Mouse (Mus musculus) kidney, embryonic 14.5 days (tissue): ENCODE data around the gene Opn4. TPM values are rescaled to one million over a fixed set of nuclear protein-coding genes. Genes with fewer than 3 reads are reported as not detected.

Experiments used
- ATAC-seq: fragments of 200-750 bp; cut with Nextera tagmentation; 2 replicates; pipeline ENCODE4 v1.8.0; 2017; ENCODE audit warnings: moderate number of reproducible peaks, mild to moderate bottlenecking, moderate TSS enrichment, moderate library complexity; ENCODE audit not compliant: low FRiP score, low TSS enrichment
- H3K27ac ChIP-seq: fragments of 300-500 bp; sonication (generic); 2 replicates; pipeline ENCODE4 v1.5.1; 2014; ENCODE audit warnings: low read depth, mild to moderate bottlenecking, low read length, moderate library complexity, mixed read lengths
- H3K27me3 ChIP-seq: fragments of 300-500 bp; sonication (generic); 2 replicates; pipeline ENCODE4 v1.6.1; 2014; ENCODE audit warnings: mild to moderate bottlenecking, low read length; ENCODE audit not compliant: control insufficient read depth, insufficient read depth
- H3K36me3 ChIP-seq: fragments of 300-500 bp; sonication (generic); 2 replicates; pipeline ENCODE4 v1.6.1; 2014; ENCODE audit warnings: low read length, mixed read lengths; ENCODE audit not compliant: control insufficient read depth, insufficient read depth
- H3K4me1 ChIP-seq: fragments of 300-500 bp; sonication (generic); 2 replicates; pipeline ENCODE4 v1.6.1; 2014; ENCODE audit warnings: low read length, mixed read lengths; ENCODE audit not compliant: control insufficient read depth, insufficient read depth
- H3K4me2 ChIP-seq: fragments of 300-500 bp; sonication (generic); replicated peaks from 2 replicates; pipeline ENCODE4 v1.6.1; 2014; ENCODE audit warnings: low read depth, mild to moderate bottlenecking, low read length
- H3K4me3 ChIP-seq: fragments of 300-500 bp; sonication (generic); 2 replicates; pipeline ENCODE4 v1.5.1; 2014; ENCODE audit warnings: mild to moderate bottlenecking, low read length
- H3K9ac ChIP-seq: fragments of 300-500 bp; sonication (generic); 2 replicates; pipeline ENCODE4 v1.6.1; 2014; ENCODE audit warnings: low read depth, mild to moderate bottlenecking, low read length, moderate library complexity
- H3K9me3 ChIP-seq: fragments of 300-500 bp; sonication (generic); 2 replicates; pipeline ENCODE4 v1.6.1; 2016; ENCODE audit warnings: low read length; ENCODE audit not compliant: control insufficient read depth
- WGBS: fragments of 180-500 bp; shearing (Covaris S2); extraction: QIAGEN DNeasy Blood & Tissue Kit; methylation state at CpG from one replicate; pipeline ENCODE4 v1.1.7; 2014; 5-methylcytosine and 5-hydroxymethylcytosine counted together
- polyA plus RNA-seq: library from polyadenylated mRNA; unstranded; fragments of >200 nt; fragmentation: Nextera tagmentation; extraction: Ambion mirVana; gene quantifications from 2 replicates; pipeline ENCODE4 v1.2.1, GENCODE M21; 2014

Opn4 gene
- polyA plus RNA-seq, 1 experiment from 2014 or later = 0.20 TPM

- no peak for ATAC-seq
- no peaks in the 10 kb centered on the region for H3K27me3 ChIP-seq
- H3K27ac ChIP-seq = no peak overlapping the region
- no peak overlapping the region for H3K9ac ChIP-seq
- no peak overlapping the region for H3K4me2 ChIP-seq
- no peaks in the 10 kb centered on the region for H3K4me1 ChIP-seq
- H3K36me3 ChIP-seq = no peaks in the 10 kb centered on the region
- H3K9me3 ChIP-seq = no peaks in the 10 kb centered on the region
- H3K4me3 ChIP-seq = no peak overlapping the region
- WGBS = 89% methylated on average over 3 of the region's 3 CpGs
These were observed 13.1 kb downstream of the Opn4 start for GRCm38 (mm10) chr14:34586871-34587270.

GRCm38 (mm10) chr14:34585358-34586105 lies 14.4 kb downstream of the Opn4 start:
- Histone ChIP-seq H3K27ac (no peak overlapping the region), H3K9ac (no peak overlapping the region), H3K27me3 (no peaks in the 10 kb centered on the region), H3K36me3 (no peaks in the 10 kb centered on the region), H3K9me3 (no peaks in the 10 kb centered on the region), H3K4me2 (no peak overlapping the region), H3K4me3 (no peak overlapping the region), H3K4me1 (no peaks in the 10 kb centered on the region)
- no peak for ATAC-seq
- WGBS = 83% methylated on average over 9 of the region's 9 CpGs

DNA sequence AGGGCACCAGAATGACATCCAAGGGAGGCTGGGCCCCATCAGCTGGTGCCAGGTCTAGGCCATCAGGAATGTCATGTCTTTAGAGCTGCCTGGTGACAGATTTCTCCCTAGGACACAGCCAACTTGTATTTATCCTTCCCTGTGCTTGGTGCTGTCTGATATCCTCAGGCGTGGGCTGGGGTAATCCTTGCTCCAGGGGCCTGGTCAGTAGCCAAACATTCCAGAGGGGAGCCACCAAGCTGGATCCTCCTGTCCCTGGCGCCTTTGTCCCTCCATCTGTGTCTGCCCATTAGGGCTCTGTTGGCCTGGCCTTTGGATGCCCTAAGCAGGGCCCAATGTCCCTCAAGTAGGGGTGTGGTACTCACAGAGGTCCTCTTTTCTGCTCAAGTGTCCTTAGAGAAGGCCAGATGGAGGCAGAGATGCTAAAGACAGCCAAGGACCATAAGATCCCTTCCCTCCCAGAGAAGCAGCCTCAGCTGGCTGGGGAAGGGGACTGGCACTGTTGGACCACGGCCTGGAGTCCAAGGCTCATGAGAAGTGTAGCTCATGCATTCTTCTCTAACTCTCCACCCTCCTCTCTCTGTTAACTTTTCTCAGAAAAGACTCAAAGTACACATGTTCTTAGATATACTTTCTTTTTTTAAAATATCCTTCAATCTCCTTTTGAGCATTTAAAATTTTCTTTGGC lies 17.1 kb downstream of the Opn4 start:
- H3K4me1 ChIP-seq = no peaks in the 10 kb centered on the region
- H3K9ac ChIP-seq = no peak overlapping the region
- H3K4me2 ChIP-seq = no peak overlapping the region
- H3K27ac ChIP-seq = no peak overlapping the region
- no peaks in the 10 kb centered on the region for H3K27me3 ChIP-seq
- ATAC-seq = no peak
- WGBS = 63% methylated on average over 3 of the region's 3 CpGs
- H3K4me3 ChIP-seq = no peak overlapping the region
- H3K9me3 ChIP-seq = no peaks in the 10 kb centered on the region
- no peaks in the 10 kb centered on the region for H3K36me3 ChIP-seq

DNA sequence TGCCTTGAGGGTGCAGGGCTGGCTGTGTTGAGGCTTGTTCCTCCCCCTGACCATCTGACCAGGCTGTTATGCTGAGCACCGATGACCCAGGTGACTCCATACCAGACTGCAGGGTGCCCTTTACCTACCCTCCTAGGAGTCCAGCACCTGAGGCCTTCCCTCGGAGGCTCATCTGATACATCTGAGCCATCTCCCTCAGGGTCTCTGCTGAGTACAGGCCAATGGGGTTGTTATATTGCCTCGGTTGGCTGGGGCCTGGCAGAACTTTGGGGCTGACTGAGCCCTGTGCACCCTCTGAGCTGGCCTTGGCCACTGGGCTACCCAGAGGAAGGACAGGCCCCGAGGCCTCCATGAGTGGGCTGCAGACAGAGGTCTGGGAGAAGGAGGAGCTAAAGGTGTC lies 23.1 kb downstream of the Opn4 start:
- no peak overlapping the region for H3K4me2 ChIP-seq
- H3K27ac ChIP-seq = no peak overlapping the region
- no peak for ATAC-seq
- no peaks in the 10 kb centered on the region for H3K36me3 ChIP-seq
- no peak overlapping the region for H3K4me3 ChIP-seq
- H3K4me1 ChIP-seq = no peaks in the 10 kb centered on the region
- WGBS = 78% methylated on average over 4 of the region's 4 CpGs
- H3K9ac ChIP-seq = no peak overlapping the region
- no peaks in the 10 kb centered on the region for H3K27me3 ChIP-seq
- H3K9me3 ChIP-seq = no peaks in the 10 kb centered on the region

DNA sequence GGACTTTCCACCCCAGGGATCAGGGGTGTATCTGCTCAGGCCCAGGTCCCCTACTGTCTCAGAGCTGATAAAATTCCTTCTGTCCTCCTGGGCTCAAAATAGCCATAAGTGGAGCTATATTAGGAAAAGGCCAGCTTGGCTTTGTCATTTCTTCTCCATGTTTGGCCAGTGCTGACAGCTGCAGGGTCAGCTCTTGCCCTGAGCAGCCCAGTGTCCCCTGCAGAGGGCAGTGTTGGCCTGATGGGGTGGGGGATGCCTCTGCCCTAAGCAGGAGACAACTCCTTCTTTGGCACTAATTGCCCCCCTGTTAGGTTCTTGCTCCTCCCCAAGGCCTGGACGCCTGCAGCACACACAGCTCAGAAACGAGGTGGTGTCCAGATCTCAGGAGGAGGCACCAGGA lies 25.9 kb downstream of the Opn4 start:
- Histone ChIP-seq H3K4me3 (no peak overlapping the region), H3K27me3 (no peaks in the 10 kb centered on the region), H3K27ac (no peak overlapping the region), H3K4me1 (peaks cover 5% of the 10 kb centered on the region; the same call in 1 of the 2 replicates), H3K9ac (no peak overlapping the region), H3K9me3 (no peaks in the 10 kb centered on the region), H3K36me3 (no peaks in the 10 kb centered on the region), H3K4me2 (no peak overlapping the region)
- WGBS = 41% methylated on average over 2 of the region's 2 CpGs
- no peak for ATAC-seq

DNA sequence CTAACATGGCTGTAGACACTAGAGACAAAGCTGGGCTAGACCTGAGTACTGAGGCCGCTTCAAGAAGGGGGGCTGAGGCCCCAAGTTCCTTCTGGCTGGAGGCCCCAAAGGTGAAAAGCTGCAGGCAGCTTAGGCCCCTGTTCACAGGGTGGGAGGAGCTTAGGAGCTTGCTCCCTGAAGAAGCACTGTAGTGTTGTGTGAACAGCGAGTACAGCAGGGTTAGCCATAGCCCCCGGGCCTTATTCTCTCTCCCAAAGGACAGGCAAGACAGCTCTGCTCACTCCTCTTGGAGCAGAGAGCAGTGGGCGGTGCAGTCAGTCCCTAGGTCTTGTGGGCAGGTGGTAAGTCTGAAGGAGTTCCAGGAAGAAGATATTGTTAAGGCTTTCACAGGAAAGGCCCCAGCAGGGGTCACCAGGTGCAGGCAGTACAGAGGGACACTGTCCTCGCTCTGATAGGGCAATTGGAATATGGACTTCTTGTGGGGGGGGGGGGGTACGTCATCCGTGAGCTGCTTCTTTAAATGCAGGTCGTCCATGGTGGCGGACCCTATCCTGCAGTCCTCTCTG lies 26.5 kb downstream of the Opn4 start:
- H3K36me3 ChIP-seq = no peaks in the 10 kb centered on the region
- H3K9me3 ChIP-seq = no peaks in the 10 kb centered on the region
- WGBS = 67% methylated on average over 9 of the region's 9 CpGs
- ATAC-seq = no peak
- no peaks in the 10 kb centered on the region for H3K27me3 ChIP-seq
- H3K4me3 ChIP-seq = no peak overlapping the region
- no peak overlapping the region for H3K4me2 ChIP-seq
- no peak overlapping the region for H3K27ac ChIP-seq
- H3K4me1 ChIP-seq = peaks cover 5% of the 10 kb centered on the region; the same call in 1 of the 2 replicates
- no peak overlapping the region for H3K9ac ChIP-seq

DNA sequence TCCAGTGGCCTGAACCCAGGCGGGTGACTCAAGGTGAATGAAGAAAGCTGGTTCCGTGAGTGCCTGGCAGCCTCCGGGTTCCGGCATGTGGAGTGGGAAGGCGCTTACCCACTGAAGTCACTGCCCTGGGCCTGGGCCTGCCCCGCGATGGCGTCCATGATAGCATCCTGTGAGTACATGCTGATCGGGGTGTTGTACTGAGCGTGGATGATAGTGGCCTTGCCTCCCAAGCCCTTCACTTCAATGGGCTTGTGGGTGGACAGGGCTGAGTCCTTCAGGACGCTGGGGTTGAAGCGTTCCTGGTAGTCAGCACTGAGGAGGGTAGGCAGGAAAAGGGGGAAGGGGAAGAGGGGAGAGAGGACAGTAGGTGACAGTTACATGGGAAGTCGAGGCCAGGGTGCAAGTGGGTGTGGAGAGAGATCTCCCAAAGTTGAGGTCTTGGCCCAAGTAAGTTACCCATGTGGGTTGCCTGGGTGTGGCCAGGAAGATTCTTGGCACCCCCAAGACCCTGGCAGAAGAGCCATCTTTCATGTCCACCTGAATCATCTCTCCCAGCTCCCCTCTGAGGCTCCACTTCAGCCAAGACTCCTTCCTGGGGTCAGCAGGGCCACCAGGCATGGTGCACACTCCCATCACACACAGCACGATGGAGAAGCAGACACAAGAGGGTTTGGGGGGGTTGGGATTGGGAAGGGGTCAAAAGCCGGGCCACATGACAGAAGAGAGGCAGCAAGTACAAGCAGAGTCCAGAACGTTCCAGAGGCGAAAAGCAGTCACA lies 28.1 kb downstream of the Opn4 start:
- Histone ChIP-seq H3K4me3 (no peak overlapping the region), H3K27me3 (no peaks in the 10 kb centered on the region), H3K27ac (no peak overlapping the region), H3K4me2 (no peak overlapping the region), H3K9ac (no peak overlapping the region), H3K9me3 (no peaks in the 10 kb centered on the region), H3K36me3 (no peaks in the 10 kb centered on the region), H3K4me1 (peaks cover 5% of the 10 kb centered on the region; the same call in 1 of the 2 replicates)
- no peak for ATAC-seq
- WGBS = 90% methylated on average over 17 of the region's 17 CpGs

GRCm38 (mm10) chr14:34570903-34571302 lies 29.0 kb downstream of the Opn4 start:
- Histone ChIP-seq H3K4me2 (no peak overlapping the region), H3K4me3 (no peak overlapping the region), H3K27me3 (no peaks in the 10 kb centered on the region), H3K9me3 (no peaks in the 10 kb centered on the region), H3K4me1 (peaks cover 5% of the 10 kb centered on the region; the same call in 1 of the 2 replicates), H3K27ac (no peak overlapping the region), H3K9ac (no peak overlapping the region), H3K36me3 (no peaks in the 10 kb centered on the region)
- ATAC-seq = no peak
- 89% methylated on average over 4 of the region's 4 CpGs for WGBS
